Mouse (Mus musculus): ENCODE measurements at regions not wholly inside any gene's neighbourhood (a gene's known extent, or its start where the extent isn't known, plus 50 kb on each side); places are given as distances from the start of the nearest gene placed in this dataset.

DNA sequence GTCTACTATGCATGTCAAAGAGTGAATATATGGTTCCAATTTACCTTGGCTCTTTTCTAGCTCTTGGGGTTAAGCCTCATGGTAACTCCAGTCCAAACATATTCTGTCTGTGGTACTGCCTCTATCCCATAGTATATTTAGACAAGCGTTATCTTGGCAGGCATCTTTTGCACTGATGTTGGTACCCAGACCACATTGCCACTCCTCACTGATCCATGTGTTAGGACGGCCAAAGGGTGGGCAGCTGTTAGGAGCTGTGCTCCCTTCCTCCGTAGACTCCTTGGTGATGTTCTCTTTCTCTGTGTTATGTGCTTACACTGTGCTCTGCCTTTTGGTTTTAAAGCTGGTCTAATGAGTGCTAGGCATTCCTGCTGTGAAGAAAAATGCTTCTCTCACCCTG, 737.3 kb upstream of the Fam160b2 start:
- TF ChIP-seq CTCF (IDR thresholded peaks at IDR 0.05; ENCODE audit: low read depth, low read length) (no peak), POLR2A (IDR thresholded peaks at IDR 0.05; ENCODE audit: insufficient read depth, low read length) (no peak), EP300 (IDR thresholded peaks at IDR 0.05; ENCODE audit: insufficient read depth, low read depth, low read length) (no peak)

All from ES-Bruce4 (cell line).